29 mouse cellular contexts compared by ENCODE assay signal in genomic region chr2:6441688-6442087, GRCm38 (mm10).
DNase-seq lines count a peak whose midpoint lies in the region; ATAC-seq lines count a peak whose summit lies in the region.
"Had no signal": no experiment of that assay in that cellular context is flagged by ENCODE, and none has a peak within 500 bp of the region (broad histone marks: within the 10 kb centered on the region; RNA-seq: fewer than 3 reads in every experiment).

No protein-coding gene starts in this region.

- peak overlapping the region; percentile 44; the same call in 1 of the 2 replicates for H3K4me2 ChIP-seq in liver, embryonic 11.5 days
- peak overlapping the region; percentile 58 for H3K4me2 ChIP-seq in liver, embryonic 15.5 days
- H3K4me2 ChIP-seq in midbrain, embryonic 15.5 days = no peak overlapping the region
- H3K4me2 ChIP-seq: forebrain, embryonic 13.5 days; heart, embryonic 11.5 days; hindbrain, embryonic 12.5 days; midbrain, embryonic 11.5 days; neural tube, embryonic 12.5 days had no signal

- no peak overlapping the region for H3K9ac ChIP-seq in liver, embryonic 11.5 days (ENCODE audit: low read depth, low read length)
- no peak overlapping the region for H3K9ac ChIP-seq in liver, embryonic 15.5 days
- no peak overlapping the region for H3K9ac ChIP-seq in midbrain, embryonic 15.5 days
- H3K9ac ChIP-seq: forebrain, embryonic 13.5 days; hindbrain, embryonic 12.5 days; neural tube, embryonic 12.5 days had no signal

- peak; percentile 39; the same call in 1 of the 2 replicates for ATAC-seq in liver, embryonic 11.5 days (replicated peaks; ENCODE audit: low FRiP score)
- no peak for ATAC-seq in megakaryocyte, adult 5-6 weeks (ENCODE audit: poor library complexity, severe bottlenecking)
- no peak for ATAC-seq in liver, embryonic 15.5 days (ENCODE audit: insufficient read depth)
- ATAC-seq in midbrain, embryonic 15.5 days (replicated peaks) = no peak
- ATAC-seq: forebrain, embryonic 13.5 days had no signal

- no peak overlapping the region for H3K4me3 ChIP-seq in liver, embryonic 11.5 days (ENCODE audit: low read depth, low read length)
- H3K4me3 ChIP-seq in megakaryocyte, embryonic 14.5 days (replicated peaks) = peak overlapping the region; percentile 88
- 0 out of 2 replicates have a peak overlapping the region, but pooled peaks have one; percentile 29 for H3K4me3 ChIP-seq in liver, embryonic 15.5 days (replicated peaks)
- no peak overlapping the region for H3K4me3 ChIP-seq in midbrain, embryonic 15.5 days
- H3K4me3 ChIP-seq: forebrain, embryonic 13.5 days; hindbrain, embryonic 12.5 days; myocyte; neural tube, embryonic 12.5 days had no signal

- H3K27ac ChIP-seq in liver, embryonic 11.5 days (ENCODE audit: low read depth, low read length) = peak overlapping the region; percentile 41
- H3K27ac ChIP-seq in liver, embryonic 15.5 days (replicated peaks) = peak overlapping the region; percentile 70; the same call in 1 of the 2 replicates
- no peak overlapping the region for H3K27ac ChIP-seq in midbrain, embryonic 15.5 days
- H3K27ac ChIP-seq: forebrain, embryonic 13.5 days; hindbrain, embryonic 12.5 days; neural tube, embryonic 12.5 days; stomach, postnatal 0 days had no signal

- peaks cover 15% of the 10 kb centered on the region; the same call in 1 of the 2 replicates for H3K36me3 ChIP-seq in liver, embryonic 11.5 days (ENCODE audit: control insufficient read depth, insufficient read depth, low read length)
- H3K36me3 ChIP-seq in megakaryocyte, embryonic 14.5 days (replicated peaks; ENCODE audit: low read length) = peaks cover 43% of the 10 kb centered on the region
- peaks cover 33% of the 10 kb centered on the region for H3K36me3 ChIP-seq in liver, embryonic 15.5 days (replicated peaks)
- H3K36me3 ChIP-seq in midbrain, embryonic 15.5 days (replicated peaks) = 0 out of 2 replicates have a peak, but pooled peaks cover 3% of the 10 kb centered on the region

- H3K4me1 ChIP-seq in liver, embryonic 11.5 days (replicated peaks; ENCODE audit: control insufficient read depth, insufficient read depth, low read length) = peaks cover 19% of the 10 kb centered on the region
- peaks cover 95% of the 10 kb centered on the region for H3K4me1 ChIP-seq in megakaryocyte, embryonic 14.5 days
- peaks cover 42% of the 10 kb centered on the region for H3K4me1 ChIP-seq in liver, embryonic 15.5 days (replicated peaks)
- H3K4me1 ChIP-seq in midbrain, embryonic 15.5 days = no peaks in the 10 kb centered on the region
- H3K4me1 ChIP-seq: forebrain, embryonic 13.5 days; hindbrain, embryonic 12.5 days; neural tube, embryonic 12.5 days had no signal

- no peaks in the 10 kb centered on the region for H3K9me3 ChIP-seq in liver, embryonic 11.5 days (ENCODE audit: control insufficient read depth, low read length)
- H3K9me3 ChIP-seq in megakaryocyte, embryonic 14.5 days = 0 out of 2 replicates have a peak, but pooled peaks cover 4% of the 10 kb centered on the region
- H3K9me3 ChIP-seq in liver, embryonic 15.5 days (replicated peaks) = no peaks in the 10 kb centered on the region
- no peaks in the 10 kb centered on the region for H3K9me3 ChIP-seq in midbrain, embryonic 15.5 days
- H3K9me3 ChIP-seq: forebrain, embryonic 13.5 days; hindbrain, embryonic 12.5 days; neural tube, embryonic 12.5 days had no signal

- WGBS in liver, embryonic 11.5 days = 62% methylated on average over 9 of the region's 9 CpGs
- 24% methylated on average over 9 of the region's 9 CpGs for WGBS in liver, embryonic 15.5 days (ENCODE audit: insufficient replicate concordance)
- 91% methylated on average over 9 of the region's 9 CpGs for WGBS in midbrain, embryonic 15.5 days

- H3K27me3 ChIP-seq in liver, embryonic 11.5 days (replicated peaks; ENCODE audit: control insufficient read depth, insufficient read depth, low read length) = no peaks in the 10 kb centered on the region
- H3K27me3 ChIP-seq in megakaryocyte, embryonic 14.5 days (replicated peaks) = no peaks in the 10 kb centered on the region
- no peaks in the 10 kb centered on the region for H3K27me3 ChIP-seq in liver, embryonic 15.5 days
- no peaks in the 10 kb centered on the region for H3K27me3 ChIP-seq in midbrain, embryonic 15.5 days (replicated peaks)
- H3K27me3 ChIP-seq: forebrain, embryonic 13.5 days; hindbrain, embryonic 12.5 days; neural tube, embryonic 12.5 days had no signal

- no peak for DNase-seq in liver, embryonic 11.5 days (ENCODE audit: low spot score)
- no peak for DNase-seq in liver
- DNase-seq in thymus, postnatal 0 days (ENCODE audit: low spot score) = no peak
- DNase-seq: adrenal gland, postnatal 25 days; B cell, adult 2 months; cerebellum, adult 18-20 months; cerebellum, postnatal 14 days; gastrocnemius, postnatal 10 days; heart, postnatal 36 days; kidney, adult 18-20 months; kidney, postnatal 36 days; layer of hippocampus, postnatal 36 days; left cerebral cortex, postnatal 4 days; lung, postnatal 36 days; right cerebral cortex, adult 18-20 months; right cerebral cortex, postnatal 4 days; thymus, adult 18-20 months; thymus, postnatal 36 days had no signal

Comparison
In these comparisons a context has a peak if more than half of its experiments do, and no peak if none do; other contexts are left out.
1. H3K4me3 ChIP-seq: peak in megakaryocyte, embryonic 14.5 days (single experiment) and liver, embryonic 15.5 days (single experiment); none in liver, embryonic 11.5 days (single experiment) and midbrain, embryonic 15.5 days (single experiment).